Mouse (Mus musculus) kidney, postnatal 14 days (tissue): ENCODE data around the gene Ranbp3l.

Experiments used
- DNase-seq: peaks from one replicate; pipeline ENCODE4 v3.0.0; 2022; ENCODE audit warnings: mixed read lengths

The Ranbp3l gene

GRCm38 (mm10) chr15:9100446-9101077, 132.8 kb downstream of the Ranbp3l start:
- no peak for DNase-seq

- no peak for DNase-seq
Observed at GRCm38 (mm10) chr15:9106303-9107074, 138.7 kb downstream of the Ranbp3l start.

GRCm38 (mm10) chr15:9110526-9111347, 143.0 kb downstream of the Ranbp3l start:
- DNase-seq: no peak

GRCm38 (mm10) chr15:9111648-9112047, 143.9 kb downstream of the Ranbp3l start:
- no peak for DNase-seq

GRCm38 (mm10) chr15:9113556-9113955, 145.8 kb downstream of the Ranbp3l start:
- DNase-seq: no peak

- no peak for DNase-seq
Observed at GRCm38 (mm10) chr15:9114131-9114530, 146.4 kb downstream of the Ranbp3l start.

- no peak for DNase-seq
Observed at GRCm38 (mm10) chr15:9114599-9114998, 146.8 kb downstream of the Ranbp3l start.
